Mouse (Mus musculus) yolk sac, embryonic 10.5 days (tissue): ENCODE measurements at regions not wholly inside any gene's neighbourhood (a gene's known extent, or its start where the extent isn't known, plus 50 kb on each side); places are given as distances from the start of the nearest gene placed in this dataset.

Experiments
- DNase-seq: peaks from one replicate; pipeline ENCODE4 v3.0.0-alpha.2; 2017; ENCODE audit warnings: low spot score

DNA sequence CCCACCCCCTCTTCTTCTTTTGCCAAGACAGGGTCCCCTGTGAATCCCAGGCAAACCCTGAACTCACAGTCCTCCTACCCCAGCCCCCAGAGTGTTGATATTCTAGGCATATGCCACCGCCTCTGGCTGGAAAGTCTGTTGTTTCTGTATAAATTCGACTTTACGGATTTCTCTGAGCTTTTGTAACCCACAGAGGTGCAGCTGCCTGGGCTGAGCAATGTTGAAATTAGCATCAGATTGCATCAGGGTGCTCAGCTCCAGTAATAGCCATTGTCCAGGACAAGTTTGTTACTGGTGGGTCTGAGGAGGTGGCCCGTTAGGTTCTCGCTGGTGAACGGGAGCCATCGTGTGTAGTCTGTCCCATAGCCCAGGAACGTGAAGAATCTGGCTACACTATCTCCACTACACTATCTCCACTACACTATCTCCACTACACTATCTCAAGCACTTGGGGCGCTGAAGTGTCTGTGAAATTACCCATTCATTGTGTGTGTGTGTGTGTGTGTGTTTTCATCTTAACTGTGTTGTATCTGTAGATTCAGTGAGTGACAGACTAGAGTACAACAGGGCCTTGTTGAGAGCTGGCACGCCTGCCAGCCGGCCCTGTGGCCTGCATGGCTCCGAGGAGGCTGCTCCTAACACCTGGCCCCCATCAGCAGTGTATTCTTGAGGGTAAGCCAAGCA is 92.4 kb upstream of the Hnrnpk start:
- no peak for DNase-seq

DNA sequence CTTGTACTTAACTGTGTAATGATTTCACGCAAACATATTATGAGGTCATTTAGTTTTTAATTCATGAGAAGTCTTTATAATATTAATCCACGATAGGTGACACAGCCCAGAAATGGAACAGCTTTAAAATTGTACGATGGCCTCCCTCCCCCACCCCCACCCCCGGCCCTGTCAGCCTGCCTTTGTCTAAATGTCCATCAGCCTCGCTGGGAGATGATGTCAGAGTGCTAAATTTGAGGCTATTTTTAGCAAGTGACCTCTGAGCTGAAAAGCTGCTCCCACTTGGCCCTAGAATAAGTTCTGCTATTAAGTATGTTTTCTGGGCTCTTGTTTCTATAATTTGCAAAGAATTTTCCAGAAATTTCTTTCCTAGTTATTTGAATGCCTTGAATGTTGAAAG is 91.6 kb upstream of the Hnrnpk start:
- DNase-seq: no peak

DNA sequence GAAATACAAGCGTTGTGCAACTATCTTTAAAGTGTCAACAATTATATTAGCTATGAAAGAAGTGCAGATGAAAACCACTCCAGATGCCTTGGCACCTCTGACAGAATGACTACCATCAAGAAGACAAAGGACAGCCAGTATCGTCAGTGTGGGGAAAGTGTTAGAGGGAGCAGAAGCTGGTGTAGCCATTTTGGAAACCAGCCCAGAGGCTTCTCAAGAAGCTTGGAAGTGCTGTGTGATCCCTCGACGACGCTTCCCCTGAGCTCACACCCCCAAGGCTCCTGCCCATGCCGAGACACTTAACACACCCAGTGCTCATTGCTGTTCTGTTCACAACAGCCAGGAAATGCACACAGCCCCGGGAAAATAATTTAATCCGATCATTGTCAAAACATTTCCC is 87.7 kb upstream of the Hnrnpk start:
- DNase-seq: no peak

DNA sequence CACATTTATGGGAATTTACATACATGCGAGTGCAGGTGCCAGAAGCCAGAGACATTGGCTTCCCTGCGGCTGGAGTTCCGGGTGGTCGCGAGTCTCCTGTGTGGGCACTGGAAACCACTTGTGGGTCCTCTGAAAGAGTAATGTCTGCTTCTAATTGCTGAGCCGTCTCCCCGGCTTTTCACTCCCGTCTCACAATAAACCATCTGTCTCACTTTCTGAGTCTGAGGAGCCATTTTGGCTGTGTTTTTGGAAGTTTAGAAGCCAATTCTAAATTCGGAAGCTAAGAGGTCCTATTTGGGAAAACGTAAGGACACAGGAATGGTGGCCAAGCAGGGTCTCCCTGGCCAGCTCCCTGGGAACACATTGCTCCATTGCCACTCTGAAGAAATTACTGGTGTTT is 81.9 kb upstream of the Hnrnpk start:
- DNase-seq: no peak

DNA sequence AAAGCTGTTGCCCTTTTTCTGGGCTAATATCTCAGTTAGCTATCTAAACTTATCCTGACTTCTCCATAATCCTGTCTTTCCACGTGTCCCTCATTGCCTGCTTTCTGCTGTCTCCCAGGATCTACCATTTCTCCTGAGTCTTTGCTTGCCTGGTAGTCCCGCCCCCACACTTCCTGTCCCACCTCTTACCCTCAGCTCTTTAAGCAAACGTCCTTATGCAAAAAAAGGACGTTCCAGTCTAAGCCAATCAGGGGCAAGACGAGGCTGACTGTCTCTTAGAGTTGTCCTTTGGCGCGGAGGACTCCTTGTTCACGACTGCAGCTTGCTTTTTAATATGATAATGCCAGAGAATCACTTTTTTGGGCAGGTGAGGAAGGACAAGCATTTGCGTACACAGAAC is 79.6 kb upstream of the Hnrnpk start:
- DNase-seq: no peak

DNA sequence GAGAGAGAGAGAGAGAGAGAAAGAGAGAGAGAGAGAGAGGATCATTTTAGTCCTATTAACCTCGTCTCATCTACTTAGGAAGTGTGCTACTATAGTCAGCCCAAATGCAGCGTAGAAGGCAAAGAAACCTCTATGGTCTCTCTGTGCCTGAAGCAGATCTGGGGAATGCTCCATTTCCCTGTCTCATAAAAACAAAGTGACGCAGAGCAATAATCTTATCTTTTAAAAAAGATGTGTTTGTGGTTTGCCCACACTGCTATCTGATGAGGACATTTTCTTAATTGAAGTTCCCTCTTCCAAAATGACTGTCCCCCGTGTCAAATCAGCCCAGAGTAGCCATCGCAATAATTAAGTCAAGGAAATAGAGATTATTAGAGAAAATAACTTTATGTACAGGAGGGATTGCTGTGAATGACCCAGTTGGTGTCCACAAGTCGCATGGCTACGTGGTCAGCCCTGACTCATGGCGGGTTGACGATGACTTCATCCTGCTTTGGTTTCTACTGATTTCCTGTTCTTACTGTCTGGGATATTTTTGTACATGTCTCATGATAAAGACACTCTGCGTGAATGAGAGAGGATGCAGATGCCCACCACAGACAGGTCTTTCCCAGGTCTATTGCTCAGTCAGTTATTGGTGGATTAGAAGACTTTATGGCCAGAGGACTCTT is 77.9 kb upstream of the Hnrnpk start:
- DNase-seq: no peak

DNA sequence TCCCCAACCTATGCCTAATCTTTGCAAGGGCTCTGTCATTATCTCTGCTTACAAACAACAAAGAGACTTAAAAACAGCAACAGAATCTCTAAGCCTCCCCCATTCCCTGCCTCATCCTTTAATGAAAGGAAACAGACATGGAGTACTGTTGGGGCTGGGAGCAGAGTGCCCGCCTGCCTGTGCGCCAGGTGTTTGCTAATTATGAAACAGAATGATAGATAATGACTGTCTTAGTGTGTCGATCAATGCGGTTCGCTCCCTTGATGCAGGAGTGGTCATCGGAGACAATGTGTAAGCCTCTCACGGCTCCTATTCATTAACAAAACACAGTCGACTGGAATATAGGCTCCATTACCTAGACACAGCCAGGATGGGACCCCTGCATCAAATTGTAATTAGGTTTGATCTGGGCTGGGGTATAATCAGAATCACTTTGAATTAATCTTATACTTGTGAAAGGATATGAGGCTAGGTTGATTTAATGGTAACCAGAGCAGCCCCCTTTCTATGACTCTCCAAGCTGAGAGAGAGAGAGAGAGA is 77.3 kb upstream of the Hnrnpk start:
- DNase-seq: no peak

DNA sequence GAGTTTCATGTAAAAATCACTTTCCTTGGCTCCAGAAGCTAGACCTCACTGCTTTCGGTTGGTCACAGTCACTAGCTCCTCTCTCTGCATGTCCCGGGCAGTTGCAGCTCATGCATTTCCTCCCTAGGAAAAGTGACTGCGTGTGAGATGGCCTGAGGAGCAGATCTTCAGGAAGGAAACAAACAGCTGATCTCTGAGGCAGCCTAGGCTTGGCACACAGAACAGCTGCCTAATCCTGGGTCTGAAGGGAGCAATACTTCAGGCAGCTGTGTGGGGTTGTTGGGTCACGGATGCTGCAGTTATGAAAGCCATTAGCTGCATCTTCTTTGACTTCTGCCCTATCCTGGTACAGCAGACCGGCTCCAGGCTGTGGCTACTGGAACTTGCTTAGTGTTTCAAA is 75.3 kb upstream of the Hnrnpk start:
- no peak for DNase-seq

DNA sequence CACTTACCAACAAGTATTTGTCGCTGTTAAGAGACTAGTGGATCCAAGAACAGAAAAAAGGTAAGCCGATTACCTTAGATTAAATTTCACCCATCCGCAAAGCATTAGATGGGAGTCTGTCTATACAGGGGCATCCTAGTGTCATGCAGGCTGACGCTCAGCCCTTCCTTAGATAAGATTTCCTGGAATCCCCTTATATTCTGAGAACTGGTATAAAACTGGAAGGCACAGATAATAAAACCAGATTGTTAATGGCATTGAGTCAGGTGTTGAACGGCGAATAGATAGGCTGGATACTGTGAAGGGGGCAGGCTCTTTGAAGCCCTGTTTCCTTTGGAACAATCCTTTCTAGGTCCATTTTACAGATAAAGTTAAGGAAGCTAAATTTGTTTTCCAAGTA is 74.1 kb upstream of the Hnrnpk start:
- no peak for DNase-seq

DNA sequence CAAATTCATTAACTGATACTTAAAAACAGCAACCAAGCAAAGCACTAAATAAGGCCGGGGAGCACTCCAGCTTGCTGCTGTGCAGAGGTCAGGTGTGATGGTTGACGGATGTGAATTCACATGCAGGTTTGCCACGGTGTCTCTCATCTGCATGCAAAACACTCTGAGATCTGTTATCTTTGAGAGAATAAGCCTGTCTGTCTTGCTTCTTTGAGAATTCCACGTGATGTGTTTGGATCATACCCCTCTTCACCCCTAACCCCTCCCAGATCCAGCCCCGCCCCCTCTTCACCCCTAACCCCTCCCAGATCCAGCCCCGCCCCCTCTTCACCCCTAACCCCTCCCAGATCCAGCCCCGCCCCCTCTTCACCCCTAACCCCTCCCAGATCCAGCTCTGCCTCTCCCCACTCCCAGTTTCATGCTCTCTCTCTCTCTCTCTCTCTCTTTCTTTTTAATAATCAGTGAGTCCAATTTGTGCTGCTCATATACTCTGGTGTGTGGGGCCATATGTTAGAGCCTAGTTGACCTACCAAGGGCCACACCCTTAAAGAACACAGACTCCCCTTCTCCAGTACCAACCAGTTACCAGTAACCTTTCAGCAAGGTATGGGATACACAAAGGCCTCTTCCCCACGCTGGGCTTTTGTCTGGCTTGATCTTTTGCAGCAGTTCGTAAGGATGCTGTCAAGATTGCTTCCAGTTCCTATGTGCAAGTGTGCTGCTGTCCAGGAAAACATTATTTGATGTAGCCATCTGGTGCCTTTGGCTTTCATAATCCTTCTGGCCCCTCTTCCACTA is 73.1 kb upstream of the Hnrnpk start:
- DNase-seq: no peak

DNA sequence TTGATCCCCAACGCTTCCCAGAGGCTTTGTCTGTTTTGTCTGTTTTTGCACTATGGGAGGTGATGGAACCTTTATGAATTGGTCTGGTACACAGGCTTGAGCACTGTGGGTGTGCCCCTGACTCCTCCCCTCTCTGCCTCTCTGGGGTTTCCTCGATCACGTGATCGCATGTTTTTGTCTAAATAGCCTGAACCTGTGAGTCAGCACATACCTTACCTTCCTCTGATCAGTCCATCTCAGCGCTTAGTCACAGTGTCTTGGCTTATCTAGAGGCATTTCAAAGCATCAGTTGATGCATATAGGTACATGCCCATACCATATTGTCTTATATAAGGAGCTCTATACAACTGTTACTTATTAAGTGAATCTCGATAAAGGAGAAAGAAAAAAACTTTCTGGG is 72.4 kb upstream of the Hnrnpk start:
- peak; percentile 71 for DNase-seq

DNA sequence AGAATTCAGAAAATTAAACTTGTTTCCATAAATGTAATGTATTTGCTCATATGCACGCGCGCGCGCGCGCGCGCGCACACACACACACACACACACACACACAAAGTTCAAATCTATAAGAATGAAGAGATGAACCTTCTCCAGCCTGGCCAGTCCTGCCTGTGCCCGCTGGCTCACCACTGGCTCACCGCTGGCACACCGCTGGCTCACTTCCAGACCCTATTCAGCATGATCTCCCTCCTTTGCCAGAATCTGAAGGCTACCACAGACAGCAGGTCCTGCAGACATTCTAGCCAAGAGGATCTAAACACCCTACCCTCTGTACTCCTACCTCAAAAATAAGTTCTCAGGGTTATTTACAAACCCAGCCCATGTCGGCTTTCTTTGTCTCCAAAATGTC is 69.3 kb upstream of the Hnrnpk start:
- no peak for DNase-seq

DNA sequence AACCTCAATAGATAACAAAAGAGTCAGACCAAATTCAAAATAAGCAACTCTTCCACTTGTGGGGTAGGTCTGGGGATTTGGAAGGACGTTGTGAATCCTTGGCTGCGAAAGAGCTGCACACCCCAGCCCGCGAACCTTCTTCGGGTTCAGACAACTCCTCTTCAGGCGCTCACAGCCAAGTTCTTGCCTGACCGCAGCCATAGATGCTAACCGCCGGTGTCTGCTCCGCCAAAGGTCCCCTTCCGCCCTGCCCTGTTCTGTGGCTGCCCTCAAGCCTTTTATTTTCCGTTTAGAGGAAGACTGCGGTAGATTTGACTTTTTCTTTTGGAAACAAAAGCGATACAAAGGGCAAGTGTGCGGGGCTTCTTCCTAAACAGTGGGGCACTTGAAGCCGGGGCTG is 68.6 kb upstream of the Hnrnpk start:
- no peak for DNase-seq

DNA sequence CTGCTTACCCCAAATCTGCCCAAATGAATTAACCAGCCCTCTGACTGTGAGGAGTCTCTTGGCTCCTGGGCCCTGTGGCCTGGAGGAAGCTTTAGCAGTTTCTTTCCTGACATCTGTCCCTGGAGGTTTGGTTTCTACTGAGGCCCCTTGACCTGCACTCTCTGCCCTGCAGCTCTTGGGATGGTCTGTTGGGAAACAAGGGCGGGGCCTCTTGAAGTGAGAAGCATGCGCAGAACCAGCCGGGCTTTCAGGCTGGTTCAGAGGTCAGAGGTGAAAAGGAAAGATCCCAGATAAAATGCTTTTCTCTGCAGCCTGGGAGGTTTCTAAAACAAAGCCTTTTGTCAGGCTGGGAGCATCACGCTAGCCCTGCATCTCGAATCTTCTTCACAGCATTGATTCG is 66.6 kb upstream of the Hnrnpk start:
- peak; percentile 79 for DNase-seq

DNA sequence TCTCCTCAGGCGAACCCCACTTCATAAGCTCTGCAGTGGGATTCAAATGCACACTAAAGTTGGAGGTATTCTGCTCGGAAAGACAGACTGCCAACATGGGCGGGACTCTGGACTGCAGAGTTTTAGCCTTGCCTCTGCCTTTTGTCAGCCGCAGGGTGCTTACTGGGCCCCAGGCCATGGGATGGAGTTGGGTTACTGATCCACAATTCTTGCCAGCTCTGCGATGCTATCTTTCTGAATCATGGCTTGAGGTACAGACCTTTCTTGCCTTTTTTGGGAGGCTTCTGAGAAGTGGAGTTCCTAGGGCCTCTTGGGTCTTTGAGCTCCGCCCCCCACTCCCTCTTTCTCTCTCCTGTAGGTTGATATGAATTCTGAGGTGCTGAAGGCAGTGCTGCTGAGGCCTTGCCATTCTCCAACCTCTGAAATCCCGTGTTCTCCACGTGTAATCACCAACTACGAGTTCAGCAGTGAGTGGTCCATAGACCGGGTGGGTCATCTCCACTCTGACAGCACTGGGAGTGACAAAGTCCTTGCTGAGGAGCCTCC is 64.0 kb upstream of the Hnrnpk start:
- DNase-seq: no peak

DNA sequence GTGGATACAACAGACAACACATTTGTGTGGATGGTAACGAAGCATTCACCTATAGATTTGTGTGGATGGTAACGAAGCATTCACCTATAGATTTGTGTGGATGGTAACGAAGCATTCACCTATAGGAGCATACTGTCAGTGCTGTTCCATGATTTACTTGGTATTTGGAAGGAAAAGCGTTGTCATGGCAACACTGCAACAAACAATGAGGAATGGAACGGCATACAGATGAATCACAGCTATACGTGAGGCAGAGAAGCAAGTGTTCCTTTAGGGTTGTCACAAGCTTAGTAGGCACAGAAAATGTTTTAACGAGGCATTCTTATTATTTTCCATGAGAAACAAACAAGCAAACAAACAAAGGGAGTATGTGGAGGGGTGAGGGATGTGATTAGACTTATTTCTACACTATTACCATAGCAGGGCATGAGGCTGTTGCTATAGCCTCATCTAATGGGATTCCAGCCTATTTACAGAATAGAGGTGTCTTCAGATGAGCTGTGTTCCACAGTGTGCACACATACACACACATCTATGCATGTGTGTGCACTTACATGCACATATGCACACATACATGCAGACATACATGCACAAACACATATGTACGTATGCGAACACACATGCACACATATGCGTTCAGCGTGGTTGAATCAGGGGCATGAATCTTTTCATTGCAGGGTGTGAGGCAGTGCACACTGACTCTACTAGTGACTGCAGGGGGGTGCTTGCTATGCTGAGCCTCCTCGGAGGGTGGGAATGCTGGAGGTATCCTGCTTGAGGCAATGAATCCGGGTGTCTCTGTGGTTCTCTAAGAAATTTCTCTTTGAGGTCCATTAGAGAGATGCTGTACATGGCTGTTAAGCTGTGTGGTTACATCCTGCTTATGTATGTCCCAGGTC is 62.3 kb upstream of the Hnrnpk start:
- no peak for DNase-seq
